8 mouse cellular contexts compared by ENCODE assay signal in the genomic region with DNA sequence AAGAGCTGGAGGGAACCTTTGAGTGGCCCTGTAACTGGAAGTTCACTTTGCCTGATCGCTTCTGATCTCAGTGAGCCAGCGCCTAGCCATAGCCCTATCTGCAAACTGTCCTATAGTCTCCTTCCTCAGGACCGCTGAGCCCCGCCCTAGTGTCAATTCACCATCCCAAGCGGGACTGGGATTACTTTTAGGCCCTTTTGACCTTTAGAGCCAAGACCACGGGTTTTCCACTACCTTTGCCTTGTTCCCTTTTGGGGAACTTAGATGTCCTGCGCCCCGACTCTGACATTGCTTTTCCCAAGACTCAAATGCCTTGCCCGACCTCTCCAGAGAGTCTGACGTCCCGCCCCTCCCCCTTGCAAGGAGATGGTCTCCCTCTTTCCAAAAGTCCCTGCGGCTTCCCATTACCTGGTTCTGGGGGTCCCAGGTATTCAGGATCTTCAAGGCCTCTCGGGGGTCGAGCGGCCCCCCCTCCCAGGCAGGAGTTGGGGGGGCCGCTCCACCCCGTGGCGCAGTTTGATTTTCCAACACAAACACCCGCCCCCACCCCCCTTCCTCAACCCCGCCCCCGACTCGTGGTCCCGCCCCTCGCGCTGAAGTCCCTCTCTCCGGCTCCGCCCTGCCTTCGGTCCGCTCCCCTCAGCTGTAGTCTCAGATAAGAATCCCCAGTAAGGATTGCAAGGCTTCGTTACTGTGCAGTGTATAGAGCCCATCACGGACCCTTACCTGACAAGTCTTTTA. TPM values are rescaled to one million over a fixed set of nuclear protein-coding genes. Genes with fewer than 3 reads are reported as not detected.
DNase-seq lines count a peak whose midpoint lies in the region; ATAC-seq and TF ChIP-seq lines count a peak whose summit lies in the region.

No protein-coding gene starts in this region.

- ATAC-seq in embryonic facial prominence, embryonic 12.5 days (ENCODE audit: insufficient number of reproducible peaks, insufficient read depth, low FRiP score, low TSS enrichment): no peak
- no peak for ATAC-seq in heart, postnatal 0 days (ENCODE audit: insufficient read depth, low read depth)
- ATAC-seq in megakaryocyte-erythroid progenitor cell, adult 5-6 weeks (replicated peaks; ENCODE audit: low FRiP score, low TSS enrichment, poor library complexity, severe bottlenecking): 0 out of 2 replicates have a peak, but pooled peaks have one; percentile 29

- peaks cover 28% of the 10 kb centered on the region for H3K27me3 ChIP-seq in embryonic facial prominence, embryonic 12.5 days
- peaks cover 13% of the 10 kb centered on the region; the same call in 1 of the 2 replicates for H3K27me3 ChIP-seq in heart, postnatal 0 days (ENCODE audit: control insufficient read depth, insufficient read depth, low read length)

- H3K4me1 ChIP-seq in embryonic facial prominence, embryonic 12.5 days: peaks cover 33% of the 10 kb centered on the region
- peaks cover 16% of the 10 kb centered on the region for H3K4me1 ChIP-seq in heart, postnatal 0 days (ENCODE audit: control insufficient read depth, insufficient read depth)

- under 1% methylated on average over 31 of the region's 31 CpGs for WGBS in embryonic facial prominence, embryonic 12.5 days
- WGBS in heart, postnatal 0 days: under 1% methylated on average over 31 of the region's 31 CpGs

- peak overlapping the region; percentile 37; the same call in 1 of the 2 replicates for H3K9ac ChIP-seq in embryonic facial prominence, embryonic 12.5 days
- peak overlapping the region; percentile 37 for H3K9ac ChIP-seq in heart, postnatal 0 days (replicated peaks; ENCODE audit: low read depth, low read length)

- H3K4me2 ChIP-seq in embryonic facial prominence, embryonic 12.5 days (replicated peaks): peak overlapping the region; percentile 98
- H3K4me2 ChIP-seq in heart, postnatal 0 days (ENCODE audit: low read depth, low read length): peak overlapping the region; percentile 95

- H3K27ac ChIP-seq in embryonic facial prominence, embryonic 12.5 days: peak overlapping the region; percentile 99; the same call in 1 of the 2 replicates
- H3K27ac ChIP-seq in heart, postnatal 0 days (ENCODE audit: low read depth): peak overlapping the region; percentile 99

- H3K9me3 ChIP-seq in embryonic facial prominence, embryonic 12.5 days: no peaks in the 10 kb centered on the region
- H3K9me3 ChIP-seq in heart, postnatal 0 days (replicated peaks; ENCODE audit: control insufficient read depth, low read length): no peaks in the 10 kb centered on the region

- TF ChIP-seq CTCF in heart, postnatal 0 days (IDR thresholded peaks at IDR 0.05; ENCODE audit: low read depth): no peak

- no peaks in the 10 kb centered on the region for H3K36me3 ChIP-seq in embryonic facial prominence, embryonic 12.5 days
- H3K36me3 ChIP-seq in heart, postnatal 0 days (replicated peaks; ENCODE audit: control insufficient read depth, insufficient read depth, low read length): no peaks in the 10 kb centered on the region

- DNase-seq in A20 (ENCODE audit: low read depth, low spot score): peak; percentile 75
- DNase-seq in MN1 (ENCODE audit: low spot score): peak; percentile 65
- peak; percentile 28 for DNase-seq in heart, postnatal 0 days (ENCODE audit: low spot score)
- peak; percentile 62 to 81 for DNase-seq in kidney, postnatal 36 days
- peak; percentile 81 for DNase-seq in testis, postnatal 10 days (ENCODE audit: low spot score)
- no peak for DNase-seq in layer of hippocampus, postnatal 25 days (ENCODE audit: extremely low spot score in 1 of 2, low spot score in 1 of 2)

- peak overlapping the region; percentile 84 for H3K4me3 ChIP-seq in embryonic facial prominence, embryonic 12.5 days
- peak overlapping the region; percentile 61 for H3K4me3 ChIP-seq in heart, postnatal 0 days (ENCODE audit: low read depth, low read length)

- no peak for TF ChIP-seq EP300 in heart, postnatal 0 days (IDR thresholded peaks at IDR 0.05; ENCODE audit: low read depth)

RNA-seq across cellular contexts. Expression of a gene that starts 6.5 kb away (rescaled TPM):
- 42.3 and 43.4 TPM in 2 replicates for polyA plus RNA-seq in embryonic facial prominence, embryonic 12.5 days (2016; fragmentation: Nextera tagmentation; extraction: Ambion mirVana)
- 7.8 and 10.0 TPM in 2 replicates for total RNA-seq in heart, postnatal 0 days (2014; rRNA removed; ENCODE audit: low replicate concordance)
- 23.0 and 23.6 TPM in 2 replicates for polyA plus RNA-seq in heart, postnatal 0 days (2015; fragmentation: Nextera tagmentation; extraction: Ambion mirVana)
- total RNA-seq in megakaryocyte-erythroid progenitor cell, adult 5-6 weeks (2014; fragmentation: Nextera tagmentation): 19.3 and 22.1 TPM in 2 replicates
- 1.6 and 2.7 TPM in 2 replicates for total RNA-seq in megakaryocyte-erythroid progenitor cell, adult 5-6 weeks (2017)
- 10 to 100 TPM; 28.5 to 41.2 TPM for total RNA-seq in layer of hippocampus, postnatal 25 days (2021)

RNA-seq across cellular contexts. Expression of a gene that starts 21.9 kb away (rescaled TPM):
- 18.1 and 21.3 TPM in 2 replicates for polyA plus RNA-seq in embryonic facial prominence, embryonic 12.5 days (2016; fragmentation: Nextera tagmentation; extraction: Ambion mirVana)
- total RNA-seq in heart, postnatal 0 days (2014; rRNA removed; ENCODE audit: low replicate concordance): 32.4 and 33.0 TPM in 2 replicates
- 59.7 and 62.5 TPM in 2 replicates for polyA plus RNA-seq in heart, postnatal 0 days (2015; fragmentation: Nextera tagmentation; extraction: Ambion mirVana)
- 0.37 TPM in 1 of 2 replicates, not detected in the other for total RNA-seq in megakaryocyte-erythroid progenitor cell, adult 5-6 weeks (2014; fragmentation: Nextera tagmentation)
- total RNA-seq in megakaryocyte-erythroid progenitor cell, adult 5-6 weeks (2017): not detected in 2 replicates
- total RNA-seq in layer of hippocampus, postnatal 25 days (2021): 1 to 10 TPM; 2.5 TPM

RNA-seq across cellular contexts. Expression of a gene that starts 24.6 kb away (rescaled TPM):
- polyA plus RNA-seq in embryonic facial prominence, embryonic 12.5 days (2016; fragmentation: Nextera tagmentation; extraction: Ambion mirVana): 44.6 and 50.0 TPM in 2 replicates
- total RNA-seq in heart, postnatal 0 days (2014; rRNA removed; ENCODE audit: low replicate concordance): 14.2 and 17.6 TPM in 2 replicates
- polyA plus RNA-seq in heart, postnatal 0 days (2015; fragmentation: Nextera tagmentation; extraction: Ambion mirVana): 16.7 and 18.6 TPM in 2 replicates
- total RNA-seq in megakaryocyte-erythroid progenitor cell, adult 5-6 weeks (2014; fragmentation: Nextera tagmentation): 16.2 and 20.9 TPM in 2 replicates
- 36.7 and 41.7 TPM in 2 replicates for total RNA-seq in megakaryocyte-erythroid progenitor cell, adult 5-6 weeks (2017)
- total RNA-seq in layer of hippocampus, postnatal 25 days (2021): 10 to 100 TPM; 40.8 to 43.6 TPM

RNA-seq across cellular contexts. Expression of a gene that starts 24.7 kb away (rescaled TPM):
- polyA plus RNA-seq in embryonic facial prominence, embryonic 12.5 days (2016; fragmentation: Nextera tagmentation; extraction: Ambion mirVana): 126 and 129 TPM in 2 replicates
- total RNA-seq in heart, postnatal 0 days (2014; rRNA removed; ENCODE audit: low replicate concordance): 64.9 and 93.4 TPM in 2 replicates
- polyA plus RNA-seq in heart, postnatal 0 days (2015; fragmentation: Nextera tagmentation; extraction: Ambion mirVana): 171 and 175 TPM in 2 replicates
- 161 and 169 TPM in 2 replicates for total RNA-seq in megakaryocyte-erythroid progenitor cell, adult 5-6 weeks (2014; fragmentation: Nextera tagmentation)
- 156 and 170 TPM in 2 replicates for total RNA-seq in megakaryocyte-erythroid progenitor cell, adult 5-6 weeks (2017)
- total RNA-seq in layer of hippocampus, postnatal 25 days (2021): 100 to 1,000 TPM; 100 to 116 TPM

RNA-seq across cellular contexts. Expression of a gene that starts 50.8 kb away (rescaled TPM):
- 130 and 135 TPM in 2 replicates for polyA plus RNA-seq in embryonic facial prominence, embryonic 12.5 days (2016; fragmentation: Nextera tagmentation; extraction: Ambion mirVana)
- 23.6 and 23.8 TPM in 2 replicates for total RNA-seq in heart, postnatal 0 days (2014; rRNA removed; ENCODE audit: low replicate concordance)
- 10.3 and 12.4 TPM in 2 replicates for polyA plus RNA-seq in heart, postnatal 0 days (2015; fragmentation: Nextera tagmentation; extraction: Ambion mirVana)
- 45.7 and 57.3 TPM in 2 replicates for total RNA-seq in megakaryocyte-erythroid progenitor cell, adult 5-6 weeks (2014; fragmentation: Nextera tagmentation)
- 21.0 and 49.2 TPM in 2 replicates for total RNA-seq in megakaryocyte-erythroid progenitor cell, adult 5-6 weeks (2017)
- total RNA-seq in layer of hippocampus, postnatal 25 days (2021): 100 to 1,000 TPM; 504 to 538 TPM

Comparison
In these comparisons a context has a peak if more than half of its experiments do, and no peak if none do; other contexts are left out.
1. DNase-seq: peak in A20 (single experiment), MN1 (single experiment), heart, postnatal 0 days (single experiment), kidney, postnatal 36 days (2 of 2) and testis, postnatal 10 days (single experiment); none in layer of hippocampus, postnatal 25 days (0 of 2).